Mouse (Mus musculus): ENCODE results near the gene Cfdp1.

The Cfdp1 gene

GRCm38 (mm10) chr8:111743101-111743791, 110.8 kb downstream of the Cfdp1 start:
- intact Hi-C loops (cut with DNase I): loop anchor here (5.0 kb wide), 1 partner anchor 44 kb away; no protein-coding TSS in a partner anchor

GRCm38 (mm10) chr8:111742261-111743037, 111.6 kb downstream of the Cfdp1 start:
- intact Hi-C loops (cut with DNase I): loop anchor here (5.0 kb wide), 1 partner anchor 45 kb away; no protein-coding TSS in a partner anchor

DNA sequence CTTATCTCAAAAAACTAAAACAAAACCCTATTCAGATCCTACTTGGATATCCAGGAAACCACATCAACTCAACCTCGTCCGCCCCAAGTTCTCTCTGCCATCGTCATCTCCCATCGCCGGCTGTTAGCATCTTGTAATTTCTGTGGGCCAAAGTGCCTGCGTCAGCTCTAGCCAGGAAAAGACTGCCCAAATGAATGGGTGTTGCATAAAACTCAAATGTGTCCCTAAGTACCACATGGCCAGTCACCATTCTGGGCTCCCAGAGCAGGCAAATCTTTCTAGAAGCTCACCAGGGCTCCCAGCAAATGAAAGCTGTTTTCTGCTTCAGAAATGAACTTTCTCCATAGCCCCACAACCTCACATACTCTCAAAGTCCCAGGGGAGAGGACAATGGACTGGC, 112.5 kb downstream of the Cfdp1 start:
- intact Hi-C loops (cut with DNase I): loop anchor here (5.0 kb wide), 1 partner anchor 46 kb away; no protein-coding TSS in a partner anchor

DNA sequence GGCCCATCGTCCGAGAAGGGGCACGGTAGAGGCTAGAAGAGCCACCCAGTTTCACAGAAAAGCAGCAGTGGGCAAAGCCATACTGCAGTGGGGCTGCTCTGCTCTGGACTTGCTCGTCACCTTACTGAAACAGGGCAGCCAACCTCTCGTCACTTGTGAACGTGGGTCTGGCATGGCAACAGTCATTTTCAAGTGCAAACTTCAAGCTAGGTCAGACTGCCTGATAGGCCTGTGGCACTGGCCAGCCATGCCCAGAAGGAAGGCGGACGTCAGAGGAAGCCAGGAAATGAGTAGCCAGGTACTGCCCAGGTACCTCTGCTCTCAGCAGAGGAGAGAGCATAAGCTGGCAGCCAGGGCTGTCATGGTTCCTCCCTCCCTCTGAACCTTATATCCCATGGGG, 113.1 kb downstream of the Cfdp1 start:
- intact Hi-C loops (cut with DNase I): loop anchor here (5.0 kb wide), 1 partner anchor 46 kb away; no protein-coding TSS in a partner anchor

DNA sequence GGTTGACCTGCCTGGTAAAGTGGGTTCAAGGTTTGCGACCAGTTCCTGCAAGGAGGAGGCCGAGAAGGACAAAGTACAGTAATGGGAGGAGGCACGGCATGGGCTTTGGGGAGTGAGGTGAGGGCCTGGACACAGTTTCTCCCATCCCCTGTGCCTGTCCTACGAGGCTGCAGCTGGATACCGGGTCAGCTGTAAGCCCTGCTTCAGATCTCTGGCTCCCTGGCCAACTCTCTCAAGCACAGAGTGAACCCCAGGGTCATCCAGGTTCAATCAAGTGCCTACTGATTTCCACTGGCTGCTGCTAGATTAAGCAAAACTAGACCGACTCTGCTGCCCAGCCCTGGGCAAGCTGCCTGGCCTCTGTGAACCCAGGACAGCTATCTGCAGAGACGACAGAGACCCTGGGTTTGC, 113.8 kb downstream of the Cfdp1 start:
- intact Hi-C loops (cut with DNase I): loop anchor here (5.0 kb wide), 1 partner anchor 47 kb away; no protein-coding TSS in a partner anchor

- intact Hi-C loops (cut with DNase I): loop anchor here (5.0 kb wide), 1 partner anchor 48 kb away; no protein-coding TSS in a partner anchor
Observed at GRCm38 (mm10) chr8:111739604-111740003, 114.5 kb downstream of the Cfdp1 start.

DNA sequence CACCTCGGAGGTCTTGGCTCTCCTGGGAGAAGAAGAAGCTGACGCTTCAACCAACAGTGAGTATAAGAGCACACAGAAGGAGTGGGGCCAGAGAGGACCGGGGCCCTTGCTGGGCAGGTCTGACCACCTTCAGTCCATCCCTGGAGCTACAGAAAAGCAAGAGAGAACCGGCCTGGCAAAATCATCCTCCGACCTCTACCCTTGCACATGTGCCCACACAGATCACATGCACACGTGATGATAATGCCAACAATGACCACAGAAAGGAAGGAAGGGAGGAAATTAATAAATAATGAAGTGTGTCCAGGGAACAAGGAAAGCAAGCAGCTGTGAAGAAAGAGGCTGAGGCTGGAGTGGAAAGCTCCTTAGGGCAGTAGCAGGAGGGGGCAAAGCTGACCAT, 115.2 kb downstream of the Cfdp1 start:
- intact Hi-C loops (cut with DNase I): no loop called here

DNA sequence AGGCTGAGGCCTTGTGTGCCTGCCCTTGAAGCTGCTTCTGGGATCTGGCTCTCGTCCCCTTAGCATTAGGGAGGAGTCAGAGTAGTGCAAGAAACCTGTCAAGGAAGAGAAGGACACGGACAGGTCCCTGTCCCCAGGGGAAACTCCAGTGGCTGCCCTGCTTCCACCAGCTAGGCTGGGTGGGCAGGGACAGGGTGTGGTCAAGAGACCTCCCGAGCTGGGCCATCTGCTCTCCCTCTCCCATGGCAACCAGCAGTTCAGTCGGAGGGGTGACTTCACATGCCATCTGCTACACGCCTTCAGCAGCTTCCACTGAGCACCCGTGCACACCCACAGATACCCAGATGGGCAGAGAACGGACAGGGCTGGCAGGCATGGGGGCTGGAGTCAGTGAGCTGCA, 117.8 kb downstream of the Cfdp1 start:
- intact Hi-C loops (cut with DNase I): no loop called here

- intact Hi-C loops (cut with DNase I): no loop called here
Observed at GRCm38 (mm10) chr8:111735791-111736190, 118.3 kb downstream of the Cfdp1 start.

DNA sequence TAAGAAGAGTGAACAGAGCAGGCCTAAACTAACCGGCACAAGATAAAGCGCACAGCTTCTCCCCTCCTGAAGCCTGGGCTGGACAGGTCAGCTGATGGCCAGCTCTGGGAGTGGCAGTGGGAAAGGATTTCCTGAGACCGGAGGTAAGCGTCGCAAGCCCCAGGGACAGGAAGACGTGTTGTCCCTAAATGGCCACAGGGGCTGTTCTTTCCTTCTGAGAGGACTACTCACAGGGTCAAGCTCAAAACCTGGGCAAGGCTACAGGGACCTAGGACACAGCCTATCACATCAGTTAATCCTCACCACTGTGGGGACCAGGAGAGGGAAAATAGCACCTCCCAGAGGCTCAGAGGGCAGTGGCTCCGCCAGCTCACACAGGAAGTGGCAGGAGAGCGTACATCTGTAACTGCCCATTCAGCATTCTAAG, 118.7 kb downstream of the Cfdp1 start:
- intact Hi-C loops (cut with DNase I): no loop called here

DNA sequence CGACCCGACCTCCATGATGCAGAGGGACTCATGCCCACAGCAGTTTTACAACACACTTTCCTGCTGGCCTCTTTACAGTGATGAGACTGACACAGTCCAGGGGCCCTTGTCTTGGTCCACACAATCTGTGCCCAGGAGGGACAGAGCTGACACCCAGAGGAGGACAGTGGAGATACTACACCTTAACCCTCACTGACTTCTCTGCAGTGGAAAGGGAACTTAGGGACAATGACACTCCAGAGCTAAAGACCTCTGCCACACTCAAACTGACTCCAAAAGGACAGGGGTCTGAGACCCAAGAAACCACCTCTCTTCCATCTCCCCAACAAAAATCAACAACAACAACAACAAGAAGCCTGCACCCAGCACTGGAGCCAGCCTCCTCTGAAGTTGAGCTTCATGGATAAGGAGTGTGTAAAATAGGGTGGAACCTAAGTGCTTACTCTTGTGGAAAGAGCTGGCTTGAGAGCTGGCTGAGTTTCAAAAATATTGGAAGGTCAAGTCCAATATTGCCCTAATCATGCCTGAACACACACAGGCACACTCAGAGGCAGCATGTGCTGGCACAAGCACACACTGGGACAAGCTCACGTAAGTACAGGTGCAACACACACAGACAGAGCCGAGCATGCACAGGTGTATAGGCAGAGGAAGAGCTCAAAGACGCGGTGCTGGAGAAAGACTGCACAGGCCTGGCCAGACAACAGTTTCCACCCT, 119.7 kb downstream of the Cfdp1 start:
- intact Hi-C loops (cut with DNase I): no loop called here

DNA sequence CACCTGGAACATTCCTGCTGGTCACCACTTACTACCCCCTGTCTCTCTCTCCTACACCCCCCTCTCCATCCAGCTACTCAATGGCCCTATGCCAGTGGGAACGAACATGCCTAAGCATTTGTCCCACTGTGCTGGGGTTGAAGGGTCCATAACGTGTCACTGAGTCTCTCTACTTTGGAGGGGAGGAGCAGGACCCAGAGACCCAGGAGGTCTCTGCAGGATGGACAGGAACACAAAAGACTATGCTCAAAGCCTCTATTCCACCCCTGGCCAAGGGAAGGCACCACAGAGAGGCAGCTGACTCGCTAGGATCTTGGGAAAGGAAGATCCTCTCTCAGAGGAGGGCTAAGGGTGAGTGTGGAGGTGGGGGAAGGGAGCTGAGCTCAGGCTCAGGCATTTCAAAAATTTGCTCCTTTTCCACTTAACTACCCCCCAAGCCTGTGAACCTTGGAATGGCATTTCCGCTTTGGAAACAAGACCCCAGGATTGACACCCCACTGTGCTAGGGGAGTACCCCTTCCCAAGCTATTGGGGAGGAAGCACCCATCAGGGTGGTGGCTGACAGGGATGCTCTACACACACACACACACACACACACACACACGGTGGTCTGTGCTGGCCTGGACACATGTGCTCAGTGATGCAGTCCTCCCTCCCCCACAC, 120.4 kb downstream of the Cfdp1 start:
- intact Hi-C loops (cut with DNase I): no loop called here

DNA sequence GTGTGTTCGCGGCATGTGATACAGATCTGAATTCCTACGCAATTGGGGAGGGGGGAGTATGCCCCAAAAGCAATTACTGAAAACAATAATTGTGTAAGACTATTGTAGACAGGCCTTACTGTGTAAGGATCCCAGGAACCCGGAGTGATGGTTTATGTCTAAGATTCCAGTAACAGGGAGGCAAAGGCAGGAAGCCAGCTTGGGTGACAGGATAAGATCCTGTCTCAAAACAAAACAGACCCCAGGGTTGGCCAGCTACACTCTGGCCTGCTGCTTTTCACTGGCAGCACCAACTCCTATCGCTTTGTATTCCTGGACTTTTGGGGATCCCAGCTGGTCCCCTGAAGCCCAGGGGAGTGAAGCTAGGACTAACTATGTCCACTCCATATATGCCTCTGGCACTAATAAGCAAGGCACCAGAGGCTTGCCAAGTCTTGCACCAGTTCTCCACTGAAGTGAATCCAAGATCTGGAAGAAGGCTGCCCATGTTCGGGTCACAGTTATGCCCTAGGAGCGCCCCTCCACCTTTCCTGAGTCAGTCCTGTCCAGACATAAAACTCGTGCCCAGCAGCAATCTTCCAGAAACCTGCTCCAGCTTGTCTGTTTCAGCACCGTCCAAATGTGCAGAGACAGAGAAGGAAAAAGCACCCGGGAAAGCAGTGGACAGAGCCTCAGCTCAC, 121.5 kb downstream of the Cfdp1 start:
- intact Hi-C loops (cut with DNase I): no loop called here

GRCm38 (mm10) chr8:111732004-111732403, 122.1 kb downstream of the Cfdp1 start:
- intact Hi-C loops (cut with DNase I): no loop called here

GRCm38 (mm10) chr8:111731231-111731977, 122.7 kb downstream of the Cfdp1 start:
- intact Hi-C loops (cut with DNase I): no loop called here

- intact Hi-C loops (cut with DNase I): loop anchor here (5.0 kb wide), 1 partner anchor 58 kb away; no protein-coding TSS in a partner anchor
Observed at GRCm38 (mm10) chr8:111729233-111730170, 124.6 kb downstream of the Cfdp1 start.

DNA sequence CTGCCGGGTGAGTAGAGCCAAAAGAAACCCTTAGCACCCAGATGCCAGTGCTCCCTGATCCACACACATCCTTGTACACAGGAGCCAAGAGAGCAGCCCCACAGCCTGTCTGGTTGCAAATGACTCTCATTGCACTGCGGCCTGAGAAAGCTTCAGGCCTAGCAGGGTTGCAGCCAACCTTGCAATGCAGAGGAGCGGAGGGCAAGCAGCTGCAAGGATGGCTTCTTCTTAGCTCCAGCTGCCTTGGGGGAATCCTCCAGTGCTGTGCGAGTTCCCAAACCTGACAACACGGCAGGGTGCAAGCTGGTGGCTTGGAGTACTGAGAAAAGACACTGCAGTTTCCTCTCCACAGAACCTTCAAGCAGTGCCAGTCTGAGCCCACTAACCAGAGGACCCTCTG, 125.6 kb downstream of the Cfdp1 start:
- intact Hi-C loops (cut with DNase I): loop anchor here (5.0 kb wide), 1 partner anchor 59 kb away; no protein-coding TSS in a partner anchor

DNA sequence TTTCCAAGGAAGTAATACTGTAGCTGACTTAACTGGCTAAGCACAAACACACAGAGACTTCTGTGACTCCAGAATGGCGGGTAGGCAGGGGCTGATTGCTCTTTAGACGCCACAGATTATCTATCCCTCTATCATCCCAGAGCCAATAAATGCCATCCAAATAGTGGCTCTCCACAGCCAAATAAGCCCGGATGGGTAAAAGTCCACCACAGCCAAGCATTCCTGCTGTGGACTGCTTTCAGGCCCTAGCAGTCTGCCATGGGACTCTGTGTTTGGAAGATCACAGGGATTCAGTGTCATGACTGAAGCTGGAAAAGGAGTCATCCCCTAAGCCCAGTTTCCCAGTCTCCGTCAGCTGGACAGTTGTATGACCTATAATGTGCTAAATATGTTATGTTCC, 126.5 kb downstream of the Cfdp1 start:
- intact Hi-C loops (cut with DNase I): loop anchor here (5.0 kb wide), 1 partner anchor 60 kb away; no protein-coding TSS in a partner anchor
